Mouse (Mus musculus) heart, embryonic 12.5 days (tissue): ENCODE measurements around the gene Tnip3. TPM values are rescaled to one million over a fixed set of nuclear protein-coding genes. Genes with fewer than 3 reads are reported as not detected.

Experiments
- ATAC-seq: fragments of 200-750 bp; cut with Nextera tagmentation; 2 replicates; pipeline ENCODE4 v1.8.0; 2017; ENCODE audit warnings: moderate TSS enrichment, moderate library complexity; ENCODE audit not compliant: insufficient number of reproducible peaks, low FRiP score
- H3K27ac ChIP-seq: fragments of 300-500 bp; sonication (generic); 2 replicates; pipeline ENCODE4 v1.5.1; 2016; ENCODE audit warnings: mild to moderate bottlenecking, moderate library complexity; ENCODE audit not compliant: poor library complexity, severe bottlenecking
- H3K27me3 ChIP-seq: fragments of 300-500 bp; sonication (generic); replicated peaks from 2 replicates; pipeline ENCODE4 v1.6.1; 2016; ENCODE audit warnings: mild to moderate bottlenecking, moderate library complexity
- H3K36me3 ChIP-seq: fragments of 300-500 bp; sonication (generic); 2 replicates; pipeline ENCODE4 v1.6.1; 2016; ENCODE audit warnings: mild to moderate bottlenecking, moderate library complexity
- H3K4me1 ChIP-seq: fragments of 300-500 bp; sonication (generic); replicated peaks from 2 replicates; pipeline ENCODE4 v1.6.1; 2016; ENCODE audit warnings: mild to moderate bottlenecking
- H3K4me2 ChIP-seq: fragments of 300-500 bp; sonication (generic); 2 replicates; pipeline ENCODE4 v1.6.1; 2016; ENCODE audit warnings: mild to moderate bottlenecking, moderate library complexity
- H3K4me3 ChIP-seq: fragments of 300-500 bp; sonication (generic); 2 replicates; pipeline ENCODE4 v1.5.1; 2016; ENCODE audit warnings: mild to moderate bottlenecking
- H3K9ac ChIP-seq: fragments of 300-500 bp; sonication (generic); 2 replicates; pipeline ENCODE4 v1.6.1; 2016; ENCODE audit warnings: mild to moderate bottlenecking, moderate library complexity
- H3K9me3 ChIP-seq: fragments of 300-500 bp; sonication (generic); replicated peaks from 2 replicates; pipeline ENCODE4 v1.6.1; 2016; ENCODE audit warnings: mild to moderate bottlenecking, moderate library complexity
- WGBS: fragments of 180-500 bp; shearing (Covaris S2); methylation state at CpG from one replicate; pipeline ENCODE4 v1.1.7; 2016; 5-methylcytosine and 5-hydroxymethylcytosine counted together
- polyA plus RNA-seq: library from polyadenylated mRNA; unstranded; fragments of >200 nt; fragmentation: Nextera tagmentation; extraction: Ambion mirVana; gene quantifications from 2 replicates; pipeline ENCODE4 v1.2.1, GENCODE M21; 2016

Tnip3 gene
- polyA plus RNA-seq, 1 experiment from 2014 or later, result 0.20 TPM

- no peak overlapping the region for H3K4me2 ChIP-seq
- no peak for ATAC-seq
- H3K27me3 ChIP-seq, result no peaks in the 10 kb centered on the region
- no peaks in the 10 kb centered on the region for H3K4me1 ChIP-seq
- no peak overlapping the region for H3K9ac ChIP-seq
- H3K27ac ChIP-seq, result no peak overlapping the region
- WGBS, result 50% methylated on average over 4 of the region's 4 CpGs
- no peaks in the 10 kb centered on the region for H3K9me3 ChIP-seq
- H3K4me3 ChIP-seq, result no peak overlapping the region
- no peaks in the 10 kb centered on the region for H3K36me3 ChIP-seq
Measured at GRCm38 (mm10) chr6:65651376-65651775, 126.3 kb downstream of the Tnip3 start.

- 76% methylated on average over 4 of the region's 4 CpGs for WGBS
- ATAC-seq, result no peak
- Histone ChIP-seq H3K4me3 (no peak overlapping the region), H3K36me3 (no peaks in the 10 kb centered on the region), H3K9me3 (no peaks in the 10 kb centered on the region), H3K4me2 (no peak overlapping the region), H3K27me3 (no peaks in the 10 kb centered on the region), H3K27ac (no peak overlapping the region), H3K4me1 (peaks cover 12% of the 10 kb centered on the region), H3K9ac (no peak overlapping the region)
Measured at GRCm38 (mm10) chr6:65661272-65661671, 136.2 kb downstream of the Tnip3 start.

- H3K4me1 ChIP-seq, result peaks cover 12% of the 10 kb centered on the region
- no peak overlapping the region for H3K27ac ChIP-seq
- no peaks in the 10 kb centered on the region for H3K36me3 ChIP-seq
- ATAC-seq, result no peak
- H3K27me3 ChIP-seq, result no peaks in the 10 kb centered on the region
- H3K9ac ChIP-seq, result no peak overlapping the region
- WGBS, result 40% methylated on average over 2 of the region's 2 CpGs
- H3K4me3 ChIP-seq, result no peak overlapping the region
- no peak overlapping the region for H3K4me2 ChIP-seq
- H3K9me3 ChIP-seq, result no peaks in the 10 kb centered on the region
Measured at GRCm38 (mm10) chr6:65662050-65662449, 136.9 kb downstream of the Tnip3 start.

- Histone ChIP-seq H3K36me3 (no peaks in the 10 kb centered on the region), H3K4me3 (no peak overlapping the region), H3K27me3 (no peaks in the 10 kb centered on the region), H3K4me2 (no peak overlapping the region), H3K9ac (no peak overlapping the region), H3K4me1 (peaks cover 12% of the 10 kb centered on the region), H3K27ac (no peak overlapping the region), H3K9me3 (no peaks in the 10 kb centered on the region)
- 39% methylated on average over 6 of the region's 6 CpGs for WGBS
- no peak for ATAC-seq
Measured at GRCm38 (mm10) chr6:65663990-65664389, 138.9 kb downstream of the Tnip3 start.

- no peak overlapping the region for H3K27ac ChIP-seq
- 83% methylated on average over 3 of the region's 3 CpGs for WGBS
- H3K9me3 ChIP-seq, result no peaks in the 10 kb centered on the region
- H3K36me3 ChIP-seq, result no peaks in the 10 kb centered on the region
- 0 out of 2 replicates have a peak, but pooled peaks cover 3% of the 10 kb centered on the region for H3K27me3 ChIP-seq
- no peak for ATAC-seq
- no peak overlapping the region for H3K9ac ChIP-seq
- peaks cover 15% of the 10 kb centered on the region for H3K4me1 ChIP-seq
- H3K4me3 ChIP-seq, result no peak overlapping the region
- no peak overlapping the region for H3K4me2 ChIP-seq
Measured at GRCm38 (mm10) chr6:65666295-65666694, 141.2 kb downstream of the Tnip3 start.

- no peak overlapping the region for H3K4me2 ChIP-seq
- WGBS, result 46% methylated on average over 2 of the region's 2 CpGs
- no peaks in the 10 kb centered on the region for H3K9me3 ChIP-seq
- no peak for ATAC-seq
- H3K36me3 ChIP-seq, result no peaks in the 10 kb centered on the region
- peaks cover 11% of the 10 kb centered on the region for H3K27me3 ChIP-seq
- 0 out of 2 replicates have a peak, but pooled peaks cover 3% of the 10 kb centered on the region for H3K4me1 ChIP-seq
- no peak overlapping the region for H3K27ac ChIP-seq
- H3K9ac ChIP-seq, result no peak overlapping the region
- no peak overlapping the region for H3K4me3 ChIP-seq
Measured at GRCm38 (mm10) chr6:65669971-65670370, 144.9 kb downstream of the Tnip3 start.

GRCm38 (mm10) chr6:65670981-65671411, 145.9 kb downstream of the Tnip3 start:
- 0 out of 2 replicates have a peak, but pooled peaks cover 3% of the 10 kb centered on the region for H3K4me1 ChIP-seq
- H3K4me2 ChIP-seq, result peak overlapping the region; percentile 86
- H3K9ac ChIP-seq, result peak overlapping the region; percentile 77
- 0 out of 2 replicates have a peak, but pooled peaks have one; percentile 16 for ATAC-seq
- no peaks in the 10 kb centered on the region for H3K9me3 ChIP-seq
- peak overlapping the region; percentile 75 for H3K4me3 ChIP-seq
- no peaks in the 10 kb centered on the region for H3K36me3 ChIP-seq
- peaks cover 11% of the 10 kb centered on the region for H3K27me3 ChIP-seq
- H3K27ac ChIP-seq, result no peak overlapping the region
- WGBS, result 5% methylated on average over 18 of the region's 21 CpGs

GRCm38 (mm10) chr6:65671451-65671850, 146.3 kb downstream of the Tnip3 start, which contains the start of gene Ndnf:
Ndnf (plus strand) TSS chr6:65671590.
- WGBS, result under 1% methylated on average over 28 of the region's 45 CpGs
- peak; percentile 86 for ATAC-seq

GRCm38 (mm10) chr6:65672131-65673031, 147.3 kb downstream of the Tnip3 start:
- no peaks in the 10 kb centered on the region for H3K36me3 ChIP-seq
- peaks cover 11% of the 10 kb centered on the region for H3K27me3 ChIP-seq
- peak overlapping the region; percentile 77 for H3K9ac ChIP-seq
- no peaks in the 10 kb centered on the region for H3K9me3 ChIP-seq
- H3K4me1 ChIP-seq, result 0 out of 2 replicates have a peak, but pooled peaks cover 3% of the 10 kb centered on the region
- under 1% methylated on average over 57 of the region's 57 CpGs for whole genome bisulfite sequencing
- peak overlapping the region; percentile 86 for H3K4me2 ChIP-seq
- H3K27ac ChIP-seq, result no peak overlapping the region
- peak overlapping the region; percentile 75 for H3K4me3 ChIP-seq
- ATAC-seq, result peak; percentile 58

More at GRCm38 (mm10) chr6:65671451-65671850, 146.3 kb downstream of the Tnip3 start, which contains the start of gene Ndnf:
- Histone ChIP-seq H3K9me3 (no peaks in the 10 kb centered on the region), H3K27me3 (peaks cover 11% of the 10 kb centered on the region), H3K36me3 (no peaks in the 10 kb centered on the region), H3K4me1 (0 out of 2 replicates have a peak, but pooled peaks cover 3% of the 10 kb centered on the region), H3K4me2 (peak within 1 kb of the TSS; percentile 86), H3K9ac (peak within 1 kb of the TSS; percentile 77), H3K27ac (0 out of 2 replicates have a peak within 1 kb of the TSS, but pooled peaks have one; percentile 45), H3K4me3 (peak within 1 kb of the TSS; percentile 75)
